Mouse (Mus musculus): ENCODE measurements at regions not wholly inside any gene's neighbourhood (a gene's known extent, or its start where the extent isn't known, plus 50 kb on each side); places are given as distances from the start of the nearest gene placed in this dataset.
A peak's percentile ranks its signal among the peaks of the same experiment; 100 is the strongest.

GRCm38 (mm10) chr2:94248948-94249347 lies 91.2 kb upstream of the Hsd17b12 start:
- no peak for DNase-seq (ENCODE audit: low spot score)

GRCm38 (mm10) chr2:94246851-94247471 lies 89.2 kb upstream of the Hsd17b12 start:
- no peak for DNase-seq (ENCODE audit: low spot score)

GRCm38 (mm10) chr2:94246180-94246611 lies 88.4 kb upstream of the Hsd17b12 start:
- no peak for DNase-seq (ENCODE audit: low spot score)

DNA sequence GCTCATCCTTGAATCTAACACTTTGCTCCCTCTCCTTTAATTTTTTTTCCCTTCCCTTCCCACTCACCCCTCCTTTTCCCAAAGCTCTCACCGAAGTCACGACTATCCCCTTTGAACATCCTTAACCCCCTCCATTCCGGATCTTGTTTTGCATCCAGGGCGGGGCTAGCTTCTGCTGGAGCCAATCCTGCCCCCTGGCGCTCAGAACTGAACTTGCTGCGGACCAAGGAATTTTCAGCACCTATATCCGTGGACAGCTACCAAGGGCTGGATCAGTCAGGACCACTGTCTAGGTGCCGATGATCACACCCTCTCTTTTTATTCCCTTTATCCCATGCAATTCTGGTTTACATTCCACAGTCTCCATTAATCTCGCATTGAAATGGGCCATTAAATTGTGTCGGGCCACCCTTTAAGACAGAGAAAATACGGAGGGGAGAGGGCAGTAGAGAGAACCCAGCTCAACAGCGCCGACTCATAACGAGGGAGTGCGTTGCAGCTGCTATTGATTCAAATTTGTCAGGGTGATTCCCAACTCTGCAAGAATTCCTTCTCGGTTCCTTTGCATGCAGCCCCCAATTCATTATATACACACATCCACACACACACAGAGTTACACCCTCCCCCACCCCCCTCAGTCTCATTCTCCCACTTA lies 87.7 kb upstream of the Hsd17b12 start:
- DNase-seq (ENCODE audit: low spot score) = peak; percentile 87

- no peak for DNase-seq (ENCODE audit: low spot score)
Observed at GRCm38 (mm10) chr2:94244140-94244539, 86.4 kb upstream of the Hsd17b12 start.

DNA sequence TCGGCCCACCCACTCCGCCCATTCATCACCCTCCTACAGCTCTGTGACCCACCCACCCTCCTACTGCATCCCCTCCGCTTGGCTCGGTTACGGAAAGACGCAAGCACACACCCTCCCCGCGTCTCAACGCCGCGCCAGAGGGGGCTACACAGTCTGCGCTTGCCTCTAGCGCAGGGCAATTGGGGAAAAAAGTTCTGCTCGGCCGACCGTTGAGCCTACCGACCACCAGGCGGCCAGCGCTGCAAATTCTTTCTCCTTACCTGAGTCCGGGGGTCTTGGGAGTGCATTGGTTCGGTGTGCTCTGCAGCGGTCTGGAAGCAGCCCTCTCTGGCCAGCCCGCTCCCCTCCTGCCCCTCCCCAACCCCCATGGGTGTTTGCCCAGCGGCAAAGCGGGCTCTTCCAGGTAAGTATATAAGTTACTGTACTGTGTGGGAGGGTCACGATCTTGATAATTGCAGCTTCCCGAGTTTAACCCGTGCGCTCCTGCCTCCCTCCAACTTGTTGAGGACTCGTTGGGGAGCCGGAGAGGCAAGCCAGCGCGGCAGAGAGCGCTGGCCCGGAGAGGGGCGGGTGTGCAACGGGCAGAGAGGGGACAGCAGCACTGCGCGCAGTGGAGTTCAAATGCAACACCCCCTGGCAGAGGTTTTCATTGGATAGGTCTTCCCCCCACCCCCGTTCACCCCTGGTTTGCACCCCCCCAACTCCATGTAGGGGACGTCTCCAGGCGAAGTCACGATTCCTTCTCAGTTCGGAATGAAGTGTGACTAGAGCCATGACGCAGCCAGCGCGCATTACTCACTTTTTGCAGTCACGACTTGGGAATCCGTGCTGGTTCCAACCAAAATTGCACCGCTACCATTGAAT lies 85.5 kb upstream of the Hsd17b12 start:
- no peak for DNase-seq (ENCODE audit: low spot score)

- no peak for DNase-seq (ENCODE audit: low spot score)
Observed at GRCm38 (mm10) chr2:94242406-94243052, 84.8 kb upstream of the Hsd17b12 start.

DNA sequence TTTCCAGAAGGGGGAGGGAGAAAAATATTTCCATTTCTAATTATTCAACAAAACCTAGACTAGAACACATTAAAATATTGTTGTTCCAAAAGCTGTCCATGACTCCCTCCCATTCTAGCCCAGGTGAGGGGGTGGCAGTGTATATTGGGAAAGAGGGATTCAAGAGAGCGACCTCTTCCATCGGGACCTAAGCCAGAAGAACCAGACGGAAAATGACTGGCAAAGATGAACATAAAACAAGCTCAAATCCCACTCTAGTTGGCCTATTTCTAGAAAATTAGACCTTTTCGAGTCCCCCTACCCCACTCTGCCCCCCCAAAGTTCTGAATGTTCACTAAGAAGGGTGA lies 84.3 kb upstream of the Hsd17b12 start:
- DNase-seq (ENCODE audit: low spot score) = no peak

- no peak for DNase-seq (ENCODE audit: low spot score)
Observed at GRCm38 (mm10) chr2:94241301-94242050, 83.7 kb upstream of the Hsd17b12 start.

DNA sequence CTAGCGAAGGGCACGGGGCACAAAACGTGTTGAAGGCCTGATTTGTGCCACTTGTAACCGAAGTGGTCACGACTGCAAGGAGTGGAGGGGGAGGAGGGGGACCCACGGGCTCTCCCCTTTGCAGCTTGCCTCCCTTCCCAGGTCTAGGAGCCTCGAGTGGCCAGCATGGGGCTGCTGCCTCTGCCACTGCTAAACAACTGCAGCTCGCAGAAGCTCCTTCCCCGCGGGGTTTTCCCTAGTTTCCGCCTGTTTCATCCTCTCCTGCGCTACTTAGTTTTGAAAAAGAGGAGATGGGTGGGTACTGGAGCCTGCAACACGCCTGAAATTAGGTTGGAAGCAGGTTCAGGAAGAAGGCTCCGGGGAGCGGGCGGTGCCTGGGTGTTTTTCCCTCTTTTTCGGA lies 82.6 kb upstream of the Hsd17b12 start:
- DNase-seq (ENCODE audit: low spot score) = no peak

GRCm38 (mm10) chr2:94239573-94239972 lies 81.8 kb upstream of the Hsd17b12 start:
- DNase-seq (ENCODE audit: low spot score) = no peak

GRCm38 (mm10) chr2:94236479-94236878 lies 78.7 kb upstream of the Hsd17b12 start:
- DNase-seq (ENCODE audit: low spot score) = no peak

GRCm38 (mm10) chr2:94233597-94233996 lies 75.8 kb upstream of the Hsd17b12 start:
- DNase-seq (ENCODE audit: low spot score) = no peak

DNA sequence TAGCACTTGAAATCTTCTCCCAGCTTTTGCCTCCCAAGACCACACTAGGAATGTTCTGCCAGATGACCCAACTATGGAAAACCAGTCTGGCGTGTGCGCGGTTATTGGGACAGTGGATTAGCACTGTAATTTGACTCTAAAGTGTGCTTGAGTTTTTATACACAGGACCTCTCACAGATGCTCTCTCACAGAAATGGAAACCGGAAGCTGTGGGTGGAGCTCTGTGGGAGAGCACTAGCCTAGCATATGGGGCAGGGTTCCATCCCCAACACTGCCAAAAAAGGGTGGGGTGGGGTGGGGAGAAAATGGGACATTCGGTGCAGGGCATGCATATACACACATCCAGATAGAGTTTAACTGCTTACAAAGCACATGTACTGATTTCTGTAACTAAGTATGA lies 61.7 kb upstream of the Hsd17b12 start:
- no peak for DNase-seq (ENCODE audit: low spot score)

- DNase-seq (ENCODE audit: low spot score) = no peak
Observed at GRCm38 (mm10) chr2:94217481-94217880, 59.7 kb upstream of the Hsd17b12 start.

- no peak for DNase-seq (ENCODE audit: low spot score)
Observed at GRCm38 (mm10) chr2:94215455-94215854, 57.7 kb upstream of the Hsd17b12 start.

All from adipocyte (in vitro differentiated cells).